Mouse (Mus musculus): Measurements from ENCODE around the gene Wtip.
"Not testable (repeated sequence)": the region's sequence is repeated elsewhere in the genome, so short reads cannot be mapped to it uniquely, and the experiment has no call there.

The Wtip gene

DNA sequence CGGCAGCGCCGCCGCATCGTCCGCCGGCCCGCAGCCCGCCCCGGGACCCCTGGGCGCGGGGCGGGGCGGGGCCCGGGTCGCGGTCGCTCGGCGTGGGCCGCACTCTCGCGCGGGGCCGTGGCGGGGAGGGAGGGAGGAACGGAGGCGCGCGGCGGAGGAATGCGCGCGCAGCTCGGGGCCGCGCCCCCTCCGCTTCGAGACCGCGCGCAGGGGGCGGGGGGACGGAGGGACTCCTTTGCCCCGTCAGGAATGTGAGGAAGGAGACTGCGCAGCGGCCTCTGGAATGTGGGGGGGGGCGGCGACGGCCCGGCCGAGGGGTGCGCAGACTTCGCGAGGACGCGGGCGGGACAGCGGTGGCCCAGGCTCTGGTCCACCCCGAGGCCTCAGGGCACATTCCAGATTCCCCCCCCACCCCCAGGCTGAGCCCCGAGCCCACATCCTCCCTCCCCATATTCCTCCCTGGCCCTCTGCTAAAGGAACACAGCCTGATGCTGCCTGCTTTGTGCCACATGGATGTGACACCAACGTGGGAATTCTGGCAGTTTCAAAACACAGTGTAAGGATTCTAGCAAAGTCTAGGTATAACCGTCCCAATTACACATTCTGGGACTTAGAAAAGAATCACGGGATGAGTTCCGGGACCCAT lies at the start of gene Wtip:
Wtip (minus strand) TSS at position 152 of the 646 bp plus-strand sequence.
- DNase-seq, result peak; percentile 93 to 96

DNA sequence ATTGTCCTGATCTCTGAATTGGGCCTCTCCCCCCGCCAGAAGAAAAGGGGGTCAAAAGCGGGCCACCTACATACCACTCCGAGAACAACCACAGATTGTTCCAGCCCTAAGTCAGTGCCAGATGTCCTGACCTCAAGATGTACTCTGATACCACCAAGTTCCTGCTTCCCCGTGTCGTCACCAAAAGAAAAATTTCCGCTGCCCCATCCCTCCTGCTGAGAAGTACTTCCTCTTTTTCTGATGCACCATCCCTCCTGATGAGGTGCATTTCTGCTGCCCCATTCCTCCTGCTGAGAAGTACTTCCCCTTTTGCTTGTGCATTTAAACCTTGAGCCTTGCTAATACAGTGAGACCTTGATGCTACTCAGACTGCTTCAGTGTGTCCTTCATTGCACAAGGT lies 43.2 kb upstream of the Wtip start:
- not testable (repeated sequence) for DNase-seq

DNA sequence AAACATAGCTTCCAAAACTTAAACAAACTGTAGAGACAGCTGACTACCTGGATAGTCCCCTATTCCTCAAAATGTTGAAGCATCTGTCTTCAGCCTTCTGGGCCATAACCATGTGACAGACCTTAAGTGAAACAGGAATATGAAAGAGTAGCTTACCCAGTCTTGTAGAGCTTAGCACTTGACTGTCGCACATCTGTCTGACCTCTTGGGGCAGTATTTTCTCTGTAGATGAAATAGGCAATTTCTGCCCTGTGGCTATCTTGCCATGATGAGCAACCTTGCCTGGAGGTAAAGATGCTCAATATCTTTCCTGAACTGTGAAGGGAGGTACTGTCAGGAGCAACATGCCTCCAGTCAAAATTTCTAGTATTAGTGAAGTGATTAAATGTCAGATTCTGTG lies 39.2 kb upstream of the Wtip start:
- no peak for DNase-seq

DNA sequence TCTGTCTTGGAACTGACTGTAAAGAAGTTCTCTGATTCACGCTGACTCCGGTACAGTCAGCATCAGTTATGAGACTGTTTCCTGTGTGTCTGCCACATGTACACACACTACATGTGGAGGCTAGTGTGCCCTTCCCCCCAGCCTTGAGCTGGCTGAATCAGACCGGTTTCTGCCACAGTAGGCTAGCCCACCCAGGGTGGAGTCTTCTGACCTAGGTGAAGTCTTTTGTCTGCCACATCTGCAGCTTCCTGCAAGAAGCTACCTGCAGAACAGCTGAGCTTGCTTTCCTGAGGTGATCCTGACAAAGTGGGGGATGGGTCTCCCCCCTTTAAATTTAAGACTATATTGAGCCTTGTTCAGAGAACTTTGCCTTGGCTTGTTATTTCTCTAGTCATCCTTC lies 36.4 kb upstream of the Wtip start, which contains the start of gene Uba2:
Uba2 (minus strand) TSS at position 146 of the 400 bp plus-strand sequence.
- no peak for DNase-seq

DNA sequence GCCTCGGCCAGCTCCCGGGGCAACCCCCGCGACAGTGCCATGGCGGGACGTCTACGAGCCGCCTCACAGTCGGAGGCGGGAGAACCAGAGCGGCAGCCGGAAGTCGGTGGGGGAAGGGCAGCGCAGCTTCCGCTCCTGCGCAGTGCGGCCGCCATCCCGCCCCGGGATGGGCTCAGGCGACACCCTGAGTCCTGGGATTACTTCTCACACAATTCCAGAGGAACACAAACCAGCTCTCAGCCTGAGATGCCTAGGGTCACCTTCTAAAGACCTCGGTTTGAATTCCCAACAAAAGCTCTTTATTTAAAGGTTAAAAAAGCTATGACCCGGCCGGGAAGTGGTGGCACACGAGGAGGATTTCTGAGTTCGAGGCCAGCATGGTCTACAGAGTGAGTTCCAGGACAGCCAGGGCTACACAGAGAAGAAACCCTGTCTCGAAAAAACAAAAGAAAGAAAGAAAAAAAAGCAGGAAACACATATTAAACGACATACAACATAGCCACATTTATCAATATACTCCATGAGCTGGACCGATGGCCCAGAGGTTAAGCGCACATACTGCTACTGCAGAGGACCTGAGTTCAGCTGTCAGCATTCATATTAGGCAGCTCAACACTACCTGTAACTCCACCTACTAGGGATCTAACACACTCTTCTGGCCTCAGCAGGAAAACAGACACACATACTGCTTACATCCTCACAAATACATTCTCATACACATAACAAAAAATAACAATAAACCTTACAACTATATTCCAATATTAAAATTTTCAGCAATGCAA lies 35.6 kb upstream of the Wtip start:
- DNase-seq, result peak; percentile 95 to 96

DNA sequence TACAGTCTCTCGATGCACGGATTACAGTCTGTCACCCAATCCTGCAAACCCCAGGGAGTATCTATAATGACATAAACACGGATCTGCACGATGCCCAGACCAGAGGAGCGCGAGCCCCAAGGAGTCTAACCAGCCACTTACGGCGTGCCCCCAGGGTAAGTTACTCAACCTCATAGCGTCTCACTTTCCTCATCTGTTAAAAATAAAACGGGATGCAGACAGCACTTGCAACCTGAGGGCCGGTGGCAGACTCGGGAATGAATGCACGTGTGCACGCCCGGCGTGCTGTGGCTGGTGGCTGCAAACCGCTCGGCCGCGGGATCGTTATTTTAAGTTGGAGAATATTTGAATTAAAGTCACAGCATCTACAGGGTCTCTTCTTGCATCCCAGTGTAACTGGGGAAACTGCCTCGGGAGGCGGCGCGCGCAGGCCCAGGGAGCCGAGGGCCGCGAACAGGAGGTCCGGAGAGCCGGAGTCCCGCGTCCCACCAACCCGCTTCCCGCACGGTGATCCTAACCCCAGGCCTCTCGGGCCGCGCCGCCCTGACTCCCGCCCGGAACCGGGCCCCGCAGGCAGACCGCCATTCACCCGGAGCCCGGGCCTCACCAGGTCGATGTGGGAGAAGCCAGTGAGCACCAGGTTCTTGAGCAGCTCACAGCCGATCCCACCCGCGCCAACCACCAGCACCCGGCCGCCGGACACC lies 34.9 kb upstream of the Wtip start:
- DNase-seq, result no peak

DNA sequence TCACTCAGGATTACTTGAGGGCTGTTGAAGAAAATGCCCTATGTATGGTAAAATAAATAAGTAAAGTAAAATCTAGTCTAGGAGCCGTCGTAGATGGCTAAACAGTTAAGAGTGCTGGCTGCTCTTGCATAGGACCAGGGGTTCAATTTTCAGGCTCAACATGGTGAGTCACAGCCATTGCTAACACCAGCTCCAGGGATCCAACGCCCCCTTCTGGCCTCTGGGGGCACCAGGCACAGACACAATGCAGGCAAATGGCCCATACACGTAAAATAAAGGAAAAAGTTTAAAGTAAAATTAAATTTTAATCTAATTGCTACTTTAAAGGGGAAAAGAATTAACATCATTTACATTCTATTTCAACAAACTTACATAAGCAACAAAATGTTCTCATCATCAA lies 33.8 kb upstream of the Wtip start:
- peak; percentile 42 to 60 for DNase-seq

DNA sequence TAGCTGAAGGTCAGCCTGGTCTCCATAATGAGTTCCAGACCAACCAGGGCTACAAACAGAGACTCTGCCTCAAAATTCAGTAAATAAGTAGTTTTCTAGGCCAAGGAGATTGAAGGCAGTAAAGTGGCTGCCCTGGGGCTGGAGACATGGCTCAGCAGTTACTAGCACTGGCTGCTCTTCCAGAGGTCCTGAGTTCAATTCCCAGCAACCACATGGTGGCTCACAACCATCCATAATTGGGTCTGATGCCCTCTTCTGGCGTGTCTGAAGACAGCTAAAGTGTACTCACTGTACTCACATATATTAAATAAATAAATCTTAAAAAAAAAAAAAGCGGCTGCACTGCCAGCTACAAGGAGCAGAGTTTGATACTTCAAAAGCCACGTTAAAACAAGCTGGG lies 32.9 kb upstream of the Wtip start:
- DNase-seq, result no peak

DNA sequence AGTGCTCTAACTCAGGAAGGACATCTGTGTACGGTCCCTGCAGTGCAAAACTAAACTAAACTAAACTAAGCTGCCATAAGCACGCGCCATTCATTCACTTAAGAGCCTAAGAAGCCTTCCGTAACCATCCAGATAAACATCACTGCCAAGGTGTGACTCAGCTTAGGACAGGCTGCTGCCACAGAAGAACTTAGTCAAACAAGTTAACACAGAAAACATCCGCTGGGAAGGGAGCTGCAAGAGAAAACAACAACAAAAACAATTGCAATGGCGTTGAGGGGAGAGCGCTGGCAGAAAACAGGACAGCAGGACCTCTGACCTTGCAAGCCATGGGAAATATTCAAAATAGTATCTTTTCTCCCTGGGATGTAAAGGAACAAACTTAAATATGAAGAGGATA lies 31.6 kb upstream of the Wtip start:
- DNase-seq, result no peak

DNA sequence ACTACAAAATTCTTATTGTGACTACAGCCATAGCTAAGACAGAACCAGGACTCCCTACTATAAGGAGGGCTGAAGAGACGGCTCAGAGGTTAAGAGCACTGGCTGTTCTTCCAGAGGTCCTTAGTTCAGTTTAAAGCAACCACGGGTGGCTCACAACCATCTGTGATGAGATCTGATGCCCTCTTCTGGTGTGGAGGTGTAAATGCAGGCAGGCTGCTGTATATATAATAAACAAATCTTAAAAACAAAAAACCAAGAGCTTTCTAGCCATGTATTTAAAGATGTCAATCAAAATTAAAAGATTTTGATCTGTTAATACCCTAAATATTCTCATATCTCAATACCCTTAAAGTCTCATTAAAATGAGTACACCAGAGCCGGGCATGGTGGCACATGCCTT lies 26.1 kb upstream of the Wtip start:
- DNase-seq, result no peak

DNA sequence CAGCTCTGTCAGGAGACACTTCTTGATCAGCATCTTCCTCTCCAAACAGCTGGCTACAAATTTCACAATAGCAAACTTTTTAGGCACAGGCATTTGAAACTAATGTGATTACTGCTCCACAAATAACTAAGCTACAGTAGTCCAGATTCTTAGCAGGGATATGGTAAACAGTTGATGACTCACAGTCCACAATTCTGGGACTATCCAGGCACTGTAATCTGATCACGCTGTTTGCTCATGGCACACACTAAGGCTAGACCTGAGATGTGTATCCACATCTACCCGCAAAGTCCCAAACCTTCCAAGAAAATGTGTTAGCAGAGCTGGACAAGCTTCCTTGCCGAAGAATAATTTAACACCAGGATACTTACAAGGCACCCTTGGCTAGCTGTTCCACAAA lies 24.9 kb upstream of the Wtip start:
- DNase-seq, result no peak

DNA sequence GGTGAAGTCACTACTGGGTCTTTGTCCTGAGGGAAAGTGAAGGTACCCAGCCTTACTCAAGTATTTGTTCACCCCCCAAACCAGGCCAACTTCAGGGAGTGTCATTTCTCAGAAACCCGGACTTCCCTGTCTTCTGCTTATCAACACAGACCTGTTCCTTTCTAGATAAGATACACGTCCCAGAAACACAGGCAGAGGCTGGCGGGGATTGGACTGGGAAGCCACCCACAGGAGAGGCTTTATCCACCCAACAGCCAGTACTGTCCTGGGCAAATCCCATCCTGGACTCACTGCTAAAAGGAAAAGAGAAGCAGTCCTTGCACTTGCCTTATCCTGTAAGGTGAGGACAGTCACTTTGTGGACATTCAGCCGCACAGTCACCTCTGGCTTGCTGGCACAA lies 14.1 kb upstream of the Wtip start:
- no peak for DNase-seq

DNA sequence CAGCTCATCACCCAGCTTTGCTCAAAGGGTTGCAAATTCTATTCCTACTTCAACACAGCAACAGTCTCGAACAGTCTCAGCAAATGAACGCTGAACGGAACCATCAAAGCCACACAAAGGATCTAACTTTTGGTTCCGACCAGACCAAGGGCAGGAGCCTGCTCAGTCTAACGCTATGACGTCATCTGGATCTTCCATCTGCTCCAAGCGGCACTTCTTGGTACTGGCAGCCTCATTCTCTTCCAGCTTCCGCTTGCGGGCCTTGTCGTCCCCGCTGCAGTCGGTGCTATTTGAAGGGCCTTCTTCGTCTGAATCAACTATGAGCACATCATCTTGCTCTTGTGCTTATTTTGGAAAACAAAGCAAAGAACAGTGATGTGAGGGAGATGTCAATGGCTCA lies 8.1 kb upstream of the Wtip start:
- no peak for DNase-seq

DNA sequence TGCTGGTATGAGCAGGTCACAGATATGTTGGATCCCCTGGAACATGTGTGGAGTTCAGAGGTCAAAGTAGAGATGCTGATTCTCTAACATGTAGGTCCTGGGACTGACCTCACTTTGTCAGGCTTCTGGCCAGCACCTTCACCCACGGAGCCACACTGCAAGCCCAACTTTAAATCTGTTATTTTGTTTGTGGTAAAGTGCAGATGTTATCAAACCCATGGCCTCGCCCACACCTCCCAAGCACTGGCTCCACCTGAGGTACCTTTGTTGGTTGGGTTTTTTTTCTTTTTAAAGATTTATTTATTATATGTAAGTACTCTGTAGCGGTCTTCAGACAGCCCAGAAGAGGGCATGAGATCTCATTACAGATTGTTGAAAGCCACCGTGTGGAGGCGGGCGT lies 6.4 kb upstream of the Wtip start:
- no peak for DNase-seq

DNA sequence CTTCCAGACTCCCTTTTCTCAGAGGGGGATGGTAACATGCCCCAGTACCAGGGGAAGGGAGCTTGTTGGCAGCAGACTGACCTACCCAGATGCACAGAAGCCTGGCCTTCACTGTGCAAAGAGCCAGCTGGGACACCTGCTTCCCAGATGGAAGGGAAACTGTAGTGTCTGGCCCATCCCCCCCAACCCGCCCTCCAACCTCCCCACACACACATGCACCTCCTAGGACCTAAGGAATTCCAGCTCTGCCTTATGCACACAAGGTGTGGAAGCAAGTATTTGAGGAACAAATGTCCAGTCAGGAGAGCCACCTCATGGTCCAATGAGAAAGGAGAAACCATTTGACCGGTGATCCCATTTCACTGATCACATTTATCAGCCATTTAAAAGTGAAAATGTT lies 1.3 kb upstream of the Wtip start:
- peak in 1 of 2 experiments; percentile 12 for DNase-seq

DNA sequence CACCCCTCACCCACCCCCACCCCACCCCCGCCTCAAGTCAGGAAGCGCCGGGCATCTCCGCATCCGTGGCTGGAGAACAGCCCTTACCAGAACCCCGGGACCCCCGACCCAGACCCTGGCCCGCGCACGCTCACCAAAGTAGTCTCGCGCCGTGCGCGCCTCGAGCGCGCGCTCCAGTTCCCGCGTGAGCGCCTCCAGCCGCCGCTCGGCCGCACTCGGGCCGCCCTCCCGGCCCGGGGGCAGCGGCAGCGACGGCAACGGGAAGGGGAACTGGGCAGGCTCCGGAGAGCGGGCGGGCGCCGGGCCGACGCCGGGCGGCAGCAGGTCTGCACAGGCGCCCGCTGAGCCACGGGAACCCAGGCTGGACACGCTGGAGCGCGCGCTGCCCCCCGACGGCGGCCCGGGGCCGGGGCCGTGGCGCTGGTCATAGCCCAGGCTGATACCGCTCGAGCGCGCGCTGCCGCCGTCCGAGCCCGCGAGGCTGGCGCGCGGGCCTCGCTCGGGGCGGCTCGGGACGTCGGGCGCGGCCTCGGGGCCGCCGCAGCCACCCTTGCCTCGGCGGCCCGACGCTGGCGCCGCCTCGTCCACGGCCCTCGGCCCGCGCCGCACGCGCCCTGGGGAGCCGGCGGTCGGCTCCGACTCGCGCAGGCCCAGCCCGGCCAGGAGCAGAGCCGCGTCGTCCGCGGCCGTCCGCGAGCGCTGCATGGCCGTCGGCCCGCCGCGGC lies 551 bp downstream of the Wtip start:
- DNase-seq, result peak; percentile 58 to 72

DNA sequence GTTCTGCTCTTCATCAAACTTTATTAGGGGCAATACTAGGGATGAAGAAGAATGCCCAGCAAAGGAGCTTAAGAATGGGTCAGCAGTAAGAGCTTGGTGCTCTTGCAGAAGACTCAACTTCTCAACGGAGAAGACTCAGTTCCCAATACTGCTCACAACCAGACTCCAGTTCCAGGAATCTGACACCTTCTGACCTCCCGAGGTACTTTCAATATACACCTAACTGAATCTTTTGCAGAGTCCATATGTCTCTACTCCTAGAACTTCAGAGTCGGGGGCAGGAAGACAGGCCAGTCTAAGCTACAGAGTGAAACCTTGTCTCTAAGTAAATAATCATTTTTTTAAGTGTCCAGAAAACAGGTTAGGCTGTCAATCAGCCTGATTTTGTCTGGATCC lies 1.1 kb downstream of the Wtip start:
- DNase-seq, result no peak

DNA sequence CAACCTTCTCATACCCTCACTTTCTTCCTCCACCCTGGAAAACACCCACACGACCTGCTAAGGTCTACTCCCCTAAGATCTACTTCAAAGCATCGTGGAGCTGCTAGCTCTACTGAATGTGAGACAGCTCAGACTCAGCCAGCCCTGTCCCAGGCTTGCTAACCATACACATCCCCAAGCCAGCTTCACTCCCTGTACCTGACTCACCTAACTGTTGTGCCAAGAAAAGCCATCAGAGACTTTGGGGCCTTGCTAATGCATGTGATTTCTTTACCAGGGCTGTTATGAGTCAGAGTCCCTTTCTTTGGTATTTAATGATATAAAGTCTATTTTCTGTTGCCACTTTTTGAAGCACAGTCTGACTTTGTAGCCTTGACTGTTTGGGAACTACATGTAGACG lies 1.9 kb downstream of the Wtip start:
- DNase-seq, result no peak

DNA sequence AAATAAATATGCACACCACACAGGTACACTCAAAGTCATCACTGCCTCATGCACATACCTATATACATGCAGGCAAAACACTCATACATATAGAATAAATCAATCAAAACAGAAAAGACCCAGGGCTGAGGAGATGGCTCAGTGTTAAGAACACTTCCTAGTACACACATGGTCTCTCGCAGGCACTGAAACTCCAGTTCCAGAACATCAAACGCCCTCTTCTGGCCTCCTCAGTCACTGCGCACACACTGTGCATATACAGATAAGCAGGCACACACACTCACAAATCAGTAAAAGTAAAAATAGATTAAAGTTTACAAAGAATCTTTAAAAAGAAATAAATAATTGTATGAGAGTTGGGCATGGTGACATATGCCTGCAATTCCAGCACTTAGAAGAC lies 6.8 kb downstream of the Wtip start:
- DNase-seq, result no peak

DNA sequence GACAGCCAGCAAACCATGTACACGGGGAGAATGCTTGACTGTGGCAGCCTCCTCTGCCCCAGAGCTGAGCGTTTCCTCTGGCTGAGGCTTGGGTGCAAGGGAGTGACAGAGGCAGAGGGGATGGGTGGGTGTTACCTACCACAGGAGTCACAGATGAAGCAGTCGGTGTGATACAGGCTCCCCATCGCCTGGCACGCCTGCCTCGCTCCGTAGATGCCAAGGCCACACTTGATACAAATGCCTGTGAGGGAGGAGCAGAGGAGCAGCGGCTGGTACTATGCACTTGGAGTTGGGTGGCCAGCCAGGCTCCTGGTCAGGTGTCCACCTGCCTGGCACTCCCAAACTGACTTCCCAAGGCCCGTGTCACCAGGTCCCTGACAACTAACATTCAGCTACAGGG lies 7.7 kb downstream of the Wtip start:
- no peak for DNase-seq

DNA sequence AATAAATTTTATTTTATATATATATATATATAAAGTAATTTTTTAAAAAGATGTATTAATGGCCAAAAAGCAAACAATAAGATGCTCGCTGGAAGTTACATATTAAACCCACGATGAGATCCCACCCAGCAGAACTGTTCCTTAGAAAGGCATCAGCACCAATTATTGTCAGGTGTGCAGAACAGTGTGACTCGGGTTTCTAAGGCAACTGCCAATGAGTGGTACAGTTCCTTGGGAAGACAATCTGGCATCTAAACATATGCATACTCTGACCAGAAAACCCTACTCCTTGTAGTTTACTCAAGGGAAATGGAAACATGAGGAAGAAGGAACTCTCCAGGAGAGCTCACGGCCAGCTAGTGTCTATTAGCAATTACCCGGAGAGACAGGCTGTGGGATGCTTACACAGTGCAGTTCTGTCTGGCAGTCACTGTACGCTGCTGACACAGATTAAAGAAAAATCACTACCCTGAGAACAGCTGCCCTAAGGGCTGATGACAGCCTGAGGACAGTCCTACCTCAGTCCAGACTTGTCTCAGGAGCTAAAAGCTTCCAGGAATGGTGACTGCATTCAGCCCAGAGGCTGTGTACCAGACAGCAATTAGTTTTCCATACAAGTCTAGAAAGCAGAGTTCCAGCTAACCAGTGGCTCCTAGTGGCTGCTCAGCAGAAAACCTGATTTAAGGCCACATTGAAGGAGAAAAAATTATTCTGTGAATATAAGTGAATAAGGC lies 9.9 kb downstream of the Wtip start:
- peak in 1 of 2 experiments; percentile 19 for DNase-seq

DNA sequence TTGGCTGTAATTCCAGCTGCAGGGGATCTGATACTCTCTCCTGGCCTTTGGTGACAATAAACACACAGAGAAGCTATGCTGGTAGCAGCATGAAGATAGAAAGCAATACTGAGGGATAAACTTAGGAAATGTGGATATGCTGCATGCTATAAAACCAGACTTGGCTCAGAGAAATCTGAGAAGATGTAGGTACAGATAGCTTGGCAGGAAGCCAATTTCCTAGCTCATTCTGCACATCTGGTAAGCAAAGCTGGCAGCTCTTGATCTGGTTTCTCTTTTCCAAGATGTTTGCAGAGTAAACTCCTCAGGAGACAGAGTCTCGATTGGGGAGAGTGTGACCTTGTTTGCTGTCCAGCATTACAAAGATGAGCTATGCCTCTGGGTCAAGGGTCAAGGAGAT lies 12.4 kb downstream of the Wtip start:
- not testable (repeated sequence) for DNase-seq

DNA sequence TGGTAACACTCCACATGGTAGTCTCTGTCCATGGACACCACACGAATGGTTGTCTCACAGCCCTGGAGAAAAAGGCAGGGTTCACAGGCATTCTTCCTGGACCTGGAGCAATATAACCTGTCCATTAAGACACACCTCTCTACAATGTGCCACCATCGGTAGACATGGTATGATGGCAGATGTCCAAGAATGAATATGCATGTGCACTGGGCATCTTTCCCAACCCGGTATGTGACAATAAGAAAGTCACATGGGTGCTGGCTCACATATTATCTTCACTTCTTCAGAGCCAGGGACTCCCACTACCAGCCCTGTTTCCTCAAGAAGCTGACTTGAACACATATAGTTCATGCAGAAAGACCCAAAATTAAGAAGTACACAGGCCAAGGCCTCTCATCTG lies 16.5 kb downstream of the Wtip start:
- DNase-seq, result no peak
